Mouse (Mus musculus) forebrain, embryonic 16.5 days (tissue): ENCODE measurements around the gene Igsf8. TPM values are rescaled to one million over a fixed set of nuclear protein-coding genes. Genes with fewer than 3 reads are reported as not detected.

Experiments used
- ATAC-seq: fragments of 200-750 bp; cut with Nextera tagmentation; 2 replicates; pipeline ENCODE4 v1.8.0; 2017; ENCODE audit warnings: mild to moderate bottlenecking, moderate library complexity
- H3K27ac ChIP-seq: fragments of 300-500 bp; sonication (generic); 2 replicates; pipeline ENCODE4 v1.5.1; 2014; ENCODE audit warnings: low read length, control low read depth
- H3K27me3 ChIP-seq: fragments of 300-500 bp; sonication (generic); replicated peaks from 2 replicates; pipeline ENCODE4 v1.6.1; 2014; ENCODE audit warnings: low read length; ENCODE audit not compliant: control insufficient read depth, insufficient read depth
- H3K36me3 ChIP-seq: fragments of 300-500 bp; sonication (generic); 2 replicates; pipeline ENCODE4 v1.6.1; 2014; ENCODE audit not compliant: control insufficient read depth, insufficient read depth
- H3K4me1 ChIP-seq: fragments of 300-500 bp; sonication (generic); replicated peaks from 2 replicates; pipeline ENCODE4 v1.6.1; 2014; ENCODE audit warnings: low read length; ENCODE audit not compliant: control insufficient read depth, insufficient read depth
- H3K4me2 ChIP-seq: fragments of 300-500 bp; sonication (generic); 2 replicates; pipeline ENCODE4 v1.6.1; 2014; ENCODE audit warnings: mild to moderate bottlenecking, low read length, control low read depth
- H3K4me3 ChIP-seq: fragments of 300-500 bp; sonication (generic); replicated peaks from 2 replicates; pipeline ENCODE4 v1.5.1; 2014; ENCODE audit warnings: mild to moderate bottlenecking, low read length, control low read depth
- H3K9ac ChIP-seq: fragments of 300-500 bp; sonication (generic); replicated peaks from 2 replicates; pipeline ENCODE4 v1.6.1; 2014; ENCODE audit warnings: low read depth, low read length, control low read depth
- H3K9me3 ChIP-seq: fragments of 300-500 bp; sonication (generic); 2 replicates; pipeline ENCODE4 v1.6.1; 2016; ENCODE audit warnings: low read length; ENCODE audit not compliant: control insufficient read depth
- WGBS: fragments of 180-500 bp; shearing (Covaris S2); extraction: QIAGEN DNeasy Blood & Tissue Kit; methylation state at CpG from one replicate; pipeline ENCODE4 v1.1.7; 2014; 5-methylcytosine and 5-hydroxymethylcytosine counted together
- polyA plus RNA-seq: library from polyadenylated mRNA; unstranded; fragments of >200 nt; fragmentation: Nextera tagmentation; extraction: Ambion mirVana; gene quantifications from 2 replicates; pipeline ENCODE4 v1.2.1, GENCODE M21; 2015

Gene Igsf8
- polyA plus RNA-seq, 1 experiment from 2014 or later = 136 TPM

- no peak for ATAC-seq
- Histone ChIP-seq H3K9ac (no peak within 1 kb of the TSS), H3K4me2 (no peak within 1 kb of the TSS), H3K4me3 (no peak within 1 kb of the TSS), H3K9me3 (no peaks in the 10 kb centered on the region), H3K4me1 (no peaks in the 10 kb centered on the region; the same call in 1 of the 2 replicates), H3K27me3 (no peaks in the 10 kb centered on the region), H3K36me3 (no peaks in the 10 kb centered on the region), H3K27ac (no peak within 1 kb of the TSS)
- 89% methylated on average over 6 of the region's 6 CpGs for whole genome bisulfite sequencing
These were observed 3.1 kb upstream of the Igsf8 start, which contains the start of gene Atp1a4 for GRCm38 (mm10) chr1:172258314-172258713. Atp1a4 (minus strand) TSS chr1:172258414.

DNA sequence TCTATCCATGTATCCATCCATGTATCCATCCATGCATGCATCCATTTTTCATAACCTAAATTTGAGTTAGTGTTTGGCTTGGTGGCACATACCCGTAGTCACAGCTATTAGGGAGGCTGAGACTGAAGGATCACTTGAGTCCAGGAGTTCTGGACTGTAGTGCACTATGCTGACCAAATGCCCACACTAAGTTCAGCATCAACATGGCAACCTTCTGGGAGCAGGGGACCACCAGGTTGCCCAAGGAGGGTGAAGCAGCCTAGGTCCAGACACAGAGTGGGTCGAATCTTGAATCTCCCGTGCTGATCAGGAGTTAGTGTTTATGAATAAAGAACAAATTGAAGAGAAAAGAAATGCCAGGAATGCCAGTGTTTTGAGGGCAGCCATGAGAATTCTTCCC lies 9.8 kb downstream of the Igsf8 start:
- H3K4me1 ChIP-seq = peaks cover 6% of the 10 kb centered on the region; the same call in 1 of the 2 replicates
- WGBS = 49% methylated on average over 3 of the region's 3 CpGs
- H3K9ac ChIP-seq = no peak overlapping the region
- no peaks in the 10 kb centered on the region for H3K9me3 ChIP-seq
- H3K36me3 ChIP-seq = no peaks in the 10 kb centered on the region
- peak; percentile 23; the same call in 1 of the 2 replicates for ATAC-seq
- H3K27ac ChIP-seq = no peak overlapping the region
- H3K4me3 ChIP-seq = no peak overlapping the region
- no peaks in the 10 kb centered on the region for H3K27me3 ChIP-seq
- no peak overlapping the region for H3K4me2 ChIP-seq

GRCm38 (mm10) chr1:172271765-172272164 lies 10.3 kb downstream of the Igsf8 start:
- H3K27me3 ChIP-seq = no peaks in the 10 kb centered on the region
- H3K4me1 ChIP-seq = peaks cover 6% of the 10 kb centered on the region; the same call in 1 of the 2 replicates
- H3K27ac ChIP-seq = no peak overlapping the region
- H3K9me3 ChIP-seq = no peaks in the 10 kb centered on the region
- H3K36me3 ChIP-seq = no peaks in the 10 kb centered on the region
- WGBS = 27% methylated on average over 10 of the region's 10 CpGs
- H3K9ac ChIP-seq = no peak overlapping the region
- no peak overlapping the region for H3K4me2 ChIP-seq
- ATAC-seq = peak; percentile 90
- H3K4me3 ChIP-seq = no peak overlapping the region

- no peak for ATAC-seq
- Histone ChIP-seq H3K27me3 (no peaks in the 10 kb centered on the region), H3K4me2 (no peak overlapping the region), H3K9ac (no peak overlapping the region), H3K4me1 (peaks cover 6% of the 10 kb centered on the region; the same call in 1 of the 2 replicates), H3K4me3 (no peak overlapping the region), H3K36me3 (no peaks in the 10 kb centered on the region), H3K27ac (no peak overlapping the region), H3K9me3 (no peaks in the 10 kb centered on the region)
- whole genome bisulfite sequencing = 87% methylated on average over 6 of the region's 6 CpGs
These were observed 11.9 kb downstream of the Igsf8 start for GRCm38 (mm10) chr1:172273386-172273785.

- Histone ChIP-seq H3K36me3 (no peaks in the 10 kb centered on the region), H3K9me3 (no peaks in the 10 kb centered on the region), H3K9ac (no peak overlapping the region), H3K4me2 (no peak overlapping the region), H3K27ac (no peak overlapping the region), H3K27me3 (no peaks in the 10 kb centered on the region), H3K4me1 (peaks cover 6% of the 10 kb centered on the region; the same call in 1 of the 2 replicates), H3K4me3 (no peak overlapping the region)
- 73% methylated on average over 5 of the region's 5 CpGs for WGBS
- no peak for ATAC-seq
These were observed 12.7 kb downstream of the Igsf8 start for GRCm38 (mm10) chr1:172274116-172274515.

- H3K9ac ChIP-seq = no peak overlapping the region
- H3K4me3 ChIP-seq = no peak overlapping the region
- ATAC-seq = no peak
- no peaks in the 10 kb centered on the region for H3K27me3 ChIP-seq
- peaks cover 6% of the 10 kb centered on the region; the same call in 1 of the 2 replicates for H3K4me1 ChIP-seq
- WGBS = 80% methylated on average over 5 of the region's 5 CpGs
- no peaks in the 10 kb centered on the region for H3K9me3 ChIP-seq
- H3K27ac ChIP-seq = no peak overlapping the region
- H3K4me2 ChIP-seq = no peak overlapping the region
- no peaks in the 10 kb centered on the region for H3K36me3 ChIP-seq
These were observed 13.1 kb downstream of the Igsf8 start for GRCm38 (mm10) chr1:172274547-172274946.

DNA sequence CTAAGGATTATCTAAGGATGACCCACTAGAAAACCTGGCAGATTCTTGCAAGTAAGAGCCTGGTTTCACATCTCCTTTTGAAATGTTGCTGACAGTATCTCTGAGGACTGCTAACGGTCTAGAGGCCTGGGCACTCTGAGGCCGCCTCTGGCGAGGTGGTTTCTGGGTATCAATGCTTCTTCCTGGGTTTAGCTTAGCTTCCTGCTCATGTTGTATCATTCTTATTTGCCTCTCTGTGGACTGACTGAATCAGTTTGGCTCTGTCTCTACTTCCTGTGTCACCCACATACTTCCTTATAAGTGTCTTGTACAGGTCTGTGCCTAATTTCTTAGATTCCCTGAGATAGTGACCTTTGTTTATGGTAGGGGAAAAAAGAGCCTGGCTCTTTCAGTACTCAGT lies 15.7 kb downstream of the Igsf8 start:
- H3K4me1 ChIP-seq = no peaks in the 10 kb centered on the region
- H3K4me3 ChIP-seq = no peak overlapping the region
- no peak overlapping the region for H3K27ac ChIP-seq
- no peaks in the 10 kb centered on the region for H3K9me3 ChIP-seq
- no peak overlapping the region for H3K9ac ChIP-seq
- no peaks in the 10 kb centered on the region for H3K27me3 ChIP-seq
- ATAC-seq = no peak
- H3K4me2 ChIP-seq = no peak overlapping the region
- 75% methylated on average over 3 of the region's 3 CpGs for WGBS
- H3K36me3 ChIP-seq = no peaks in the 10 kb centered on the region

DNA sequence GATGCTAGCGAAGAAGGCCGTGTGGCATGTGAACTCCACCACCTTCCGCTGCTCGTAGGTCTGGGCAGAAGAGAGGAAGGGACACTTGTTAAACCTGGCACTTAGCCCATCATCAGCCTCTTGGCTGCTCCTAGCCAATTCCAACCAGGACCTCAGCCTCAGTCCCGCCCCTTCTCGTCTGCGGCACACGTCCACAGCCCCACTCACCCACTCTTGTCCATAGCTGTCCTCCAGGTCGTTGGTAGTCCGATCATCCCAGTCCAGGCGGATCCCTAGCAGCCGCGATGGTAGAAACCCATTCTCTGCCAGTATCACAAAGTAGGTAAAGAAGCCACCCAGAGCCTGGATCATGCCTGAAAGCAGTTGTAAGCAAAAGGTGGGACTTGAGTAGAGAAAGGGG lies 16.9 kb downstream of the Igsf8 start:
- no peak overlapping the region for H3K9ac ChIP-seq
- H3K4me2 ChIP-seq = no peak overlapping the region
- no peaks in the 10 kb centered on the region for H3K4me1 ChIP-seq
- H3K9me3 ChIP-seq = no peaks in the 10 kb centered on the region
- no peak for ATAC-seq
- H3K27ac ChIP-seq = no peak overlapping the region
- no peaks in the 10 kb centered on the region for H3K36me3 ChIP-seq
- WGBS = 89% methylated on average over 13 of the region's 13 CpGs
- no peaks in the 10 kb centered on the region for H3K27me3 ChIP-seq
- no peak overlapping the region for H3K4me3 ChIP-seq

DNA sequence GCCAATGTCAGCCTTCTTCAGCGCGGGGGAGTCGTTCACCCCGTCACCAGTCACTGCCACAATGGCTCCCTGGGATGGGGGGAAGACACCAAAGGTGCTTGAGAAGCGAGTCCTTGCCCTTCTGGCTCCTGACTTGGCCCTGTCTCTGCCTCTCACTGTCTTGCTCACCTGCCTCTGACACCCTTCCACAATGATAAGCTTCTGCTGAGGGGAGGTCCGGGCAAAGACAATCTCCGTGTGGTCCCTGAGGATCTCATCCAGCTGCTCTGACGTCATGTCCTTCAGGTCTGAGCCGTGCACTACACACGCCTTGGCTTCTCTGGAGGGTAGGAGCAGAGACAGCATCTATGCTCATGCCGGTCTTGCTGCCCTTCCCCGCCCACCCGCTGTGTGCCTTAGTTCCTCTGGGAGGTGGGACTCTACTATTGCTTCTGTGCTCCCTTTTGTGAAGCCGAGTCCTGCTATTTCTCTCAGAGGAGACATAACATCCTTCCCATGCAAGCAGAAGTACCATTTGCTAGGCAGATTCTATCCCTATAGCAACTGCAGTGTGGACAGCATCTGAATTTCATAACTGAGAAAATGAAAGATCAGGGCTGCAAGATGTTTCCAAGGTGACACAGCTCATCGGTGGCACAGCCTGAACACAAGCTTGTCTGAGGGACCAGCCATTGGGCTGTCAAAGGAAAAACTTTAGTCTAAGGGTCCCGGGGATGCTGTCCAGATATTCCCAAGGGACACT lies 18.5 kb downstream of the Igsf8 start:
- Histone ChIP-seq H3K36me3 (no peaks in the 10 kb centered on the region), H3K9me3 (no peaks in the 10 kb centered on the region), H3K4me2 (no peak overlapping the region), H3K9ac (no peak overlapping the region), H3K4me1 (no peaks in the 10 kb centered on the region), H3K27me3 (no peaks in the 10 kb centered on the region), H3K27ac (no peak overlapping the region), H3K4me3 (no peak overlapping the region)
- ATAC-seq = 0 out of 2 replicates have a peak, but pooled peaks have one; percentile 30
- WGBS = 80% methylated on average over 16 of the region's 16 CpGs
